Mouse (Mus musculus) C2C12 (cell line): ENCODE measurements around the gene Nutm2. TPM values are rescaled to one million over a fixed set of nuclear protein-coding genes. Genes with fewer than 3 reads are reported as not detected.
A peak's percentile ranks its signal among the peaks of the same experiment; 100 is the strongest.

ENCODE experiments used
- H3K27me3 ChIP-seq: one replicate; pipeline ENCODE4 v1.6.1; 2011; ENCODE audit not compliant: control insufficient read depth, insufficient read depth, insufficient read length
- H3K36me3 ChIP-seq: one replicate; pipeline ENCODE4 v1.6.1; 2011; ENCODE audit not compliant: control insufficient read depth, insufficient read depth
- H3K4me3 ChIP-seq: one replicate; pipeline ENCODE4 v1.5.1; 2011; ENCODE audit warnings: mild to moderate bottlenecking, control low read depth; ENCODE audit not compliant: poor library complexity, insufficient read depth, severe bottlenecking
- H3K79me2 ChIP-seq: one replicate; pipeline ENCODE4 v1.6.1; 2011; ENCODE audit not compliant: control insufficient read depth, insufficient read depth
- H3K79me3 ChIP-seq: one replicate; pipeline ENCODE4 v1.6.1; 2011; ENCODE audit warnings: low read depth, control low read depth
- H3ac ChIP-seq: one replicate; pipeline ENCODE3; 2011; ENCODE audit warnings: low read depth; ENCODE audit not compliant: control insufficient read depth, insufficient read length
- CEBPB ChIP-seq: IDR thresholded peaks from one replicate; pipeline ENCODE4 v1.6.1; 2011; ENCODE audit warnings: low read depth, mild to moderate bottlenecking, control low read depth, moderate library complexity
- CTCF ChIP-seq: IDR thresholded peaks from one replicate; pipeline ENCODE4 v1.5.1; 2011; ENCODE audit not compliant: control insufficient read depth, insufficient read depth, insufficient read length
- FOSL1 ChIP-seq: IDR thresholded peaks from one replicate; pipeline ENCODE4 v1.8.0; 2011; ENCODE audit warnings: mild to moderate bottlenecking, low read length; ENCODE audit not compliant: poor library complexity, insufficient read depth, severe bottlenecking
- MAX ChIP-seq: IDR thresholded peaks from one replicate; pipeline ENCODE4 v1.6.1; 2011; ENCODE audit warnings: mild to moderate bottlenecking, control low read depth
- MYOD1 ChIP-seq: IDR thresholded peaks from one replicate; pipeline ENCODE4 v1.6.1; 2011; ENCODE audit warnings: low read depth; ENCODE audit not compliant: control insufficient read depth, insufficient read length
- MYOG ChIP-seq: IDR thresholded peaks from one replicate; pipeline ENCODE4 v1.6.1; 2011; ENCODE audit not compliant: control insufficient read depth, insufficient read length; ENCODE audit errors: extremely low read depth
- USF1 ChIP-seq: IDR thresholded peaks from one replicate; pipeline ENCODE4 v1.6.1; 2011; ENCODE audit warnings: low read depth, mild to moderate bottlenecking, control low read depth, moderate library complexity
- long read RNA-seq, 2 experiments: library from polyadenylated mRNA; unstranded; transcript quantifications; one replicate each; pipeline ENCODE4 v2.0.0; 2019 to 2020
- polyA plus RNA-seq: library from polyadenylated mRNA; unstranded; fragments of >200 nt; fragmentation: generic; extraction: Trizol; gene quantifications from one replicate; pipeline ENCODE4 v1.2.1, GENCODE M21; 2012; ENCODE audit warnings: missing spikeins

Gene Nutm2
- polyA plus RNA-seq: not detected
- long read RNA-seq, experiment 1: 0 reads
- long read RNA-seq, experiment 2: 0 reads

DNA sequence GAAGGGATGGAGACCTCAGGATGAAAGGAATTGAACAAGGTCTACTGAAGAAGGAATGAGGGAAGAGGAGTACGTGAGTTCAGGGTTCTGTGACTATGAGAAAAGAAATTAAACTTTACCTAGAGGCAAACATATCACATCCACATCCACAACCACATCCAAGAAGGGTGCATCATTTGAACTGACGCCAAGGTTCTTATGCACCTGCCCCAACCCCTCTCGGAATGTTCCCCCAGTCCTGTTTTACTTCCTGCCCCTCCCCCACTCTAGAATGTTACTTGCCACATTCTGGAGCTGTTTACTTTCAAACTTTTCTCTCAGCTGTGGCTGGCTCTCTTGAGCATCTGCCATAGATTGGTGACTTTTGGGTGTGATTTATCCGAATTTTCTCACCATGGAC, at the start of gene Nutm2:
Gene Nutm2 (plus strand): TSS at position 301 of the 400 bp plus-strand sequence.
- Histone ChIP-seq H3K79me2 (no peaks in the 10 kb centered on the region), H3K27me3 (no peaks in the 10 kb centered on the region)

DNA sequence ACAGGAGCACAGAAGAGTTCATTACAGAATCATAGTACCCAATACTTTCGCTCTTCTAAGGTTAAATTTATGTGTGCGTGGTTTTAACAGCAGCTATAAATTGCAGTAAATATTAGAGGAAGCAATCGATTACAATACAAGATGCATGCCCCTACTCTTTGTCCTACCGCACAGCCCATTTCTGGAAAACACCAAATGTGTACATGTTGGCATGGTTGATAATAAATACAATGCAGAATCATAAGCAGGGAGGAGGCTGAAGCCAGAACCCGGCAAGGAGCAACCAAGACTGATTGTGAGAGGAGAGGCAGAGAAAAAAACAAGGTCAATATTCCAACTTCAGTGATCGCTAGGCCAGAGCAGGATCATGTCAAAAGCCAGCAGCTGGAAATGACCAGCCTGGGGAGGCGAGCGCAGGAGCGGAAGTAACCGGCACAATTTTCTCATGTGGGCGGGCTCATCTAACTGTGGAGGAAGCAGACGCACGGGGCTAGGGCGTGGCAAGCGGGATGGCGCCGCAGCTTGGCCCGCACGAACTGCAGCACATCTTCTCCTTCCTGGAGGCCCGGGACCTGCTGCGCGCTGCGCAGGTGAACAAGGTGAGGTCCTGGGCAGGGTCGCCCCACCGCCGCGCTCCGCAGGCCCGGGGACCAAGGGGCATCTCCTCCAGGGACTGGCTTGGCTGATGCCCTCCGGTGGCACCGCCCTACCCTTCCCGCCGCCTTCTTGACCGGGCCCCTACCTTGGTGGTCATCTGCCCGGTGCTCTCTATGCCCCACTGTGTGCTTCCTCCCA, 49.5 kb upstream of the Nutm2 start, which contains the start of gene Fbxw17:
Gene Fbxw17 (plus strand): TSS at position 476 of the 795 bp plus-strand sequence.
- Histone ChIP-seq H3ac (peak within 1 kb of the TSS; percentile 75), H3K27me3 (no peaks in the 10 kb centered on the region), H3K79me3 (peaks cover 11% of the 10 kb centered on the region), H3K36me3 (peaks cover 24% of the 10 kb centered on the region), H3K4me3 (peak within 1 kb of the TSS; percentile 50), H3K79me2 (peaks cover 19% of the 10 kb centered on the region)
- TF ChIP-seq USF1 (no peak), MYOD1 (no peak), CEBPB (no peak), CTCF (no peak), FOSL1 (no peak), MAX (no peak), MYOG (no peak)

More for the DNA sequence above, at the start of gene Nutm2:
- H3K36me3 ChIP-seq: no peaks in the 10 kb centered on the region
- H3K4me3 ChIP-seq: no peak within 1 kb of the TSS
- H3ac ChIP-seq: no peak within 1 kb of the TSS
- no peak for TF ChIP-seq USF1
- TF ChIP-seq CTCF: no peak
- no peak for TF ChIP-seq MAX
- no peak for TF ChIP-seq MYOD1
- no peak for TF ChIP-seq MYOG
- no peak for TF ChIP-seq FOSL1
- no peak for TF ChIP-seq CEBPB
- no peaks in the 10 kb centered on the region for H3K79me3 ChIP-seq

DNA sequence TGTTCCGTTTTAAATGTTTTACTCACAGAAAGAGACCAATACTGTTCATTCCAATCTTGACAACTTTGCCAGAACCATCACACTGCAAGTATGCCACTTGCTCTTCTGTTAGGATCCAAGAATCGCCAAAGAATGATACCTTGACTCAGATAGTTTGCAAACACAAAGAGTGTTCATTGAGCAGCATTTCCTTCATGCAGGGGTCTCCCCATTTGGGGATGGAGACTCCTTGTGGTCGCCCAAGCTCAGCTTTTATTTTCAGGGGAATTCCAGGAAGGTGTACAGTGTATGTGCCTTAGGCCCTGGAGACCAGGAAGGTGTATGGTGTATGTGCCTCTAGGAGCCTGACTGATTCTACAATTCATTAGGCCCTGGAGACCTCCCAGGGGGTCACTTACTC, 48.7 kb upstream of the Nutm2 start:
- Histone ChIP-seq H3K4me3 (peak overlapping the region; percentile 50), H3K79me3 (peaks cover 11% of the 10 kb centered on the region), H3K36me3 (peaks cover 33% of the 10 kb centered on the region), H3K27me3 (no peaks in the 10 kb centered on the region), H3ac (peak overlapping the region; percentile 22), H3K79me2 (peaks cover 19% of the 10 kb centered on the region)
- no peak for TF ChIP-seq MAX

DNA sequence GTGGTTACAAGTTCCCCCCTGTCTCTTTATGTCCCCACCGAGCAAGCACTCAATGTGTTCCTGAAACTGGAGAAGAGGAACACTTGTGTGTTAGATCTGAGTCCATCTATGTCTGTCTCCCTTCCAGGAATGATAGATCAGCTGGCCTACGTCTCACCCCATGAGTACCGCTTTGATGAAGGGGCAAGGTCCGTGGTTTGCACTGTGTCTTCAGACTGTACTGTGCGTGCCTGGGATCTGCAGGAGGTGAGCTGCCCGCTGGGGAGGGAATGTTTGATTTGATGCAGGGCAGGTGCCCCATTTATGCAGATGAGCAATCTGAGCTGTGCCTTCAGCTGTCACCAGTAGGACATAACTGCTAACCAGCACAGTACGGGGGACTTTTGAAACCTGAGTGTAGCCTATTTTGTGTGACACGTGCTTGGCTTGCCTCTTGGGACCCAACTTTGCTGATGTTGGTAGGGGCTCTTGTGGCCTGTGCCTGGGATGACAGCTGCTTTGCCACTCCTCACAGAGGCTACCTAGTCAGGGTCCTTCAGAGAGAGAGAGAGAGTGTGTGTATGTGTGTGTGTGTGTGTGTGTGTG, 43.4 kb upstream of the Nutm2 start:
- peaks cover 10% of the 10 kb centered on the region for H3K79me2 ChIP-seq
- TF ChIP-seq MYOD1 (no peak), USF1 (no peak), FOSL1 (no peak), MYOG (no peak), MAX (no peak), CEBPB (no peak), CTCF (no peak)
- H3K4me3 ChIP-seq: no peak overlapping the region
- no peak overlapping the region for H3ac ChIP-seq
- peaks cover 76% of the 10 kb centered on the region for H3K36me3 ChIP-seq
- H3K27me3 ChIP-seq: no peaks in the 10 kb centered on the region
- H3K79me3 ChIP-seq: peaks cover 5% of the 10 kb centered on the region

DNA sequence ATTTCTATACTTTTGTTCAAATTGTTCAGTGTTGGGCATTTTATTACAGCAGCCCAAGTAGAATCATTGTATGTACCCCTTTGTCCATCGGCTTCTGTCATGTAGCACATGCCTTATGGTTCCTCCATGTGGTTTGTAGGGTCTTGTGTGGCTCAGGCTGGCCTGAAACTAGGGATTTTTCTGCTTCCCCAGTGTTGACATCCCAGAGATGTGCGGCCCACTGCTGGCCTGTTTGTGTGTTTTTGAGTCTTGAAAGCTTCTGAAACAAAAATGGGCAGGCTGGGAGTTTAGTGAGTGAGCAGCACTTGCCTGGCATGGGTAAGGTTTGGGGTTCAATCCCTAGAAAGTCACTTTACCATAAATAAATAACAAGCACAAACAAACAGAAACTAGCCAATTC, 42.6 kb upstream of the Nutm2 start:
- peaks cover 2% of the 10 kb centered on the region for H3K79me3 ChIP-seq
- H3K36me3 ChIP-seq: peaks cover 84% of the 10 kb centered on the region
- TF ChIP-seq CTCF (no peak), MAX (no peak), CEBPB (no peak), MYOD1 (no peak), FOSL1 (no peak), MYOG (no peak), USF1 (no peak)
- no peak overlapping the region for H3K4me3 ChIP-seq
- no peaks in the 10 kb centered on the region for H3K27me3 ChIP-seq
- no peak overlapping the region for H3ac ChIP-seq
- H3K79me2 ChIP-seq: peaks cover 2% of the 10 kb centered on the region

DNA sequence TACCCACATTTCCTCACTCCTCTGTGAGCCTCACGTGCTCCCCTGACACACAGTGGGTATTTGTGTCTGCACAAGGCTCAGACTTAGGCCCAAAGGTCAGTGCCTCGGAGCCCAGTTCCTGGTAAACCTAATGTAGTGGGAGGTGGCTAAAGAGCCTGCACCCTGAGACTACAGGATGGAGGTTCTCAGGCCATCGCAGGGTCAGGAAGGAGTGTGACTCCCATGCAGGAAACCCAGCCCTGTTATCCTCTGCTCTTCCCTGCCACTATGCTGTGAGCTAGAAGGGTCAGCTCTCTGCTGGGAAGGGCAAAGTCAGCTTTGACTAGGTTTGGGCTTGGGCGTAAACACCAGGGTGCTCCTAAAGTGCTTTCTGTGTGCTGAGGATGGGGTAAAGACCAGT, 40.4 kb upstream of the Nutm2 start:
- H3K27me3 ChIP-seq: no peaks in the 10 kb centered on the region
- peaks cover 82% of the 10 kb centered on the region for H3K36me3 ChIP-seq
- no peaks in the 10 kb centered on the region for H3K79me3 ChIP-seq
- no peak overlapping the region for H3ac ChIP-seq
- no peaks in the 10 kb centered on the region for H3K79me2 ChIP-seq
- TF ChIP-seq CTCF: no peak
- no peak overlapping the region for H3K4me3 ChIP-seq
